Mouse (Mus musculus) hindbrain, postnatal 0 days (tissue): ENCODE measurements around the gene Cela3b. TPM values are rescaled to one million over a fixed set of nuclear protein-coding genes. Genes with fewer than 3 reads are reported as not detected.

Source experiments
- ATAC-seq: fragments of 200-750 bp; cut with Nextera tagmentation; 2 replicates; pipeline ENCODE4 v1.8.0; 2017; ENCODE audit warnings: mild to moderate bottlenecking, moderate TSS enrichment, moderate library complexity
- DNase-seq: peaks from one replicate; pipeline ENCODE4 v3.0.0-alpha.2; 2015; ENCODE audit warnings: low spot score
- H3K27ac ChIP-seq: fragments of 300-500 bp; sonication (generic); 2 replicates; pipeline ENCODE4 v1.5.1; 2014; ENCODE audit warnings: mild to moderate bottlenecking
- H3K27me3 ChIP-seq: fragments of 300-500 bp; sonication (generic); 2 replicates; pipeline ENCODE4 v1.6.1; 2014; ENCODE audit warnings: low read length, mixed read lengths; ENCODE audit not compliant: insufficient read depth
- H3K36me3 ChIP-seq: fragments of 300-500 bp; sonication (generic); 2 replicates; pipeline ENCODE4 v1.6.1; 2014; ENCODE audit warnings: low read length, mixed read lengths; ENCODE audit not compliant: insufficient read depth
- H3K4me1 ChIP-seq: fragments of 300-500 bp; sonication (generic); 2 replicates; pipeline ENCODE4 v1.6.1; 2014; ENCODE audit warnings: antibody characterized with exemption, low read length, mixed read lengths; ENCODE audit not compliant: insufficient read depth
- H3K4me2 ChIP-seq: fragments of 300-500 bp; sonication (generic); 2 replicates; pipeline ENCODE4 v1.6.1; 2014; ENCODE audit warnings: low read depth, mild to moderate bottlenecking, low read length, moderate library complexity, mixed read lengths
- H3K4me3 ChIP-seq: fragments of 300-500 bp; sonication (generic); 2 replicates; pipeline ENCODE4 v1.5.1; 2014; ENCODE audit warnings: low read length
- H3K9ac ChIP-seq: fragments of 300-500 bp; sonication (generic); replicated peaks from 2 replicates; pipeline ENCODE4 v1.6.1; 2014; ENCODE audit warnings: mild to moderate bottlenecking, low read length, moderate library complexity, mixed read lengths
- H3K9me3 ChIP-seq: fragments of 300-500 bp; sonication (generic); 2 replicates; pipeline ENCODE4 v1.6.1; 2016; ENCODE audit warnings: low read length, mixed read lengths
- CTCF ChIP-seq: IDR thresholded peaks from 2 replicates; pipeline ENCODE4 v1.5.1; 2016; ENCODE audit warnings: antibody characterized with exemption, control low read depth, low read depth
- WGBS: fragments of 180-500 bp; shearing (Covaris S2); extraction: QIAGEN DNeasy Blood & Tissue Kit; methylation state at CpG from one replicate; pipeline ENCODE4 v1.1.7; 2014; 5-methylcytosine and 5-hydroxymethylcytosine counted together
- polyA plus RNA-seq: library from polyadenylated mRNA; unstranded; fragments of >200 nt; fragmentation: Nextera tagmentation; extraction: Ambion mirVana; gene quantifications from 2 replicates; pipeline ENCODE4 v1.2.1, GENCODE M21; 2015
- total RNA-seq: library from RNA; depleted of rRNA; stranded (reverse); fragments of >200 nt; gene quantifications from 2 replicates; pipeline ENCODE4 v1.2.3, GENCODE M21; 2014

The Cela3b gene
- total and polyA plus RNA-seq, 2 experiments from 2014 or later, result not detected

DNA sequence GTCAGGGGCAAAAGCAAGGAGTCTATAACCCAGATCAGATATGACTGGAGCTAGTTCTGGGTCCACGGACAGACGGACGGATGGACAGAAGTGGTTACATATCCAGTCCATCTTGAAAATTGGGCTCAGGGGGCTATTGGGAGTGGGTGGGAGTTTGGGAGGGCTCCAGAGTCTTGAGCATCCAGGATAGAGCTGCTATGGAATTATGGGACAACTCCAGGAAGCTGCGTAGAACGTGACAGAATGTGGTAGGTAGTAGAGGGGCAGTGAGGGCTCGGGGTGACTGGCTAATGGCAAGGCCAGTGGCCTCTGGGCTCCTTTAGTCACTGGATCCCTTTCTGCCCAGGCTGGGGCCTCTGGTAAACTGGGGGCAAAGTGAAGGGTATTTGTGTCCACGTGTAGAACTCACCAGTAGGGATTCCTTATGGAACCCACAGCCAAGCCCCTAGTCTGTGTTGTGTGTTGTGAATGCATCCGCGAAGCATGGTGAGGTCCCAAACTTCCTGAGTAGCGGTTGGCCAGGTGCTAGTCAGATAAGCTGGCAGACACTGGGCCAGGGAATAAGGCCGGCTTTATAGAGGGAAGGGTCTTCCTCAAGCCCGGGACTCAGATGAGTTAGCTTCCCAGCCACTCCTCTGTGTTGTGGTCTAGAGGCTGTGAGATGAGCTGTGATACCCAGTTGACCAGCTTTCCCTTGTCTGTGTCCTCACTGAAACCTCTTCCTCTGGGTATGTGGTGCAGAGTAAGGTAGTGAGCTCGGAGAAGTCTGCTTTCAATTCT, 45.1 kb upstream of the Cela3b start:
- Histone ChIP-seq H3K36me3 (no peaks in the 10 kb centered on the region), H3K4me1 (peaks cover 12% of the 10 kb centered on the region; the same call in 1 of the 2 replicates), H3K27me3 (no peaks in the 10 kb centered on the region), H3K9me3 (no peaks in the 10 kb centered on the region), H3K9ac (no peak overlapping the region), H3K4me3 (no peak overlapping the region), H3K4me2 (no peak overlapping the region), H3K27ac (no peak overlapping the region)
- no peak for ATAC-seq
- WGBS, result 87% methylated on average over 13 of the region's 13 CpGs
- TF ChIP-seq CTCF, result no peak
- DNase-seq, result no peak

GRCm38 (mm10) chr4:137474694-137475093, 44.4 kb upstream of the Cela3b start:
- H3K36me3 ChIP-seq, result no peaks in the 10 kb centered on the region
- no peak overlapping the region for H3K9ac ChIP-seq
- H3K9me3 ChIP-seq, result no peaks in the 10 kb centered on the region
- H3K4me3 ChIP-seq, result no peak overlapping the region
- ATAC-seq, result no peak
- no peaks in the 10 kb centered on the region for H3K27me3 ChIP-seq
- H3K4me1 ChIP-seq, result peaks cover 12% of the 10 kb centered on the region
- no peak overlapping the region for H3K4me2 ChIP-seq
- no peak for TF ChIP-seq CTCF
- 93% methylated on average over 7 of the region's 7 CpGs for WGBS
- H3K27ac ChIP-seq, result no peak overlapping the region
- DNase-seq, result no peak

- Histone ChIP-seq H3K4me2 (no peak overlapping the region), H3K27ac (no peak overlapping the region), H3K36me3 (no peaks in the 10 kb centered on the region), H3K9me3 (no peaks in the 10 kb centered on the region), H3K4me1 (peaks cover 18% of the 10 kb centered on the region), H3K9ac (no peak overlapping the region), H3K4me3 (no peak overlapping the region), H3K27me3 (no peaks in the 10 kb centered on the region)
- WGBS, result 77% methylated on average over 18 of the region's 18 CpGs
- DNase-seq (no peak), ATAC-seq (no peak)
- no peak for TF ChIP-seq CTCF
Measured at GRCm38 (mm10) chr4:137473701-137474388, 43.5 kb upstream of the Cela3b start.

- Histone ChIP-seq H3K4me3 (no peak overlapping the region), H3K36me3 (no peaks in the 10 kb centered on the region), H3K9ac (no peak overlapping the region), H3K9me3 (no peaks in the 10 kb centered on the region), H3K27me3 (no peaks in the 10 kb centered on the region), H3K4me2 (no peak overlapping the region), H3K27ac (no peak overlapping the region), H3K4me1 (peaks cover 18% of the 10 kb centered on the region)
- 92% methylated on average over 8 of the region's 8 CpGs for WGBS
- DNase-seq (no peak), ATAC-seq (no peak)
- no peak for TF ChIP-seq CTCF
Measured at GRCm38 (mm10) chr4:137473240-137473639, 42.9 kb upstream of the Cela3b start.

- H3K4me1 ChIP-seq, result peaks cover 12% of the 10 kb centered on the region
- no peaks in the 10 kb centered on the region for H3K27me3 ChIP-seq
- H3K9me3 ChIP-seq, result no peaks in the 10 kb centered on the region
- H3K4me2 ChIP-seq, result no peak overlapping the region
- H3K27ac ChIP-seq, result no peak overlapping the region
- H3K9ac ChIP-seq, result no peak overlapping the region
- TF ChIP-seq CTCF, result no peak
- DNase-seq (no peak), ATAC-seq (no peak)
- no peak overlapping the region for H3K4me3 ChIP-seq
- H3K36me3 ChIP-seq, result no peaks in the 10 kb centered on the region
- WGBS, result 73% methylated on average over 8 of the region's 8 CpGs
Measured at GRCm38 (mm10) chr4:137471326-137471725, 41.0 kb upstream of the Cela3b start.

DNA sequence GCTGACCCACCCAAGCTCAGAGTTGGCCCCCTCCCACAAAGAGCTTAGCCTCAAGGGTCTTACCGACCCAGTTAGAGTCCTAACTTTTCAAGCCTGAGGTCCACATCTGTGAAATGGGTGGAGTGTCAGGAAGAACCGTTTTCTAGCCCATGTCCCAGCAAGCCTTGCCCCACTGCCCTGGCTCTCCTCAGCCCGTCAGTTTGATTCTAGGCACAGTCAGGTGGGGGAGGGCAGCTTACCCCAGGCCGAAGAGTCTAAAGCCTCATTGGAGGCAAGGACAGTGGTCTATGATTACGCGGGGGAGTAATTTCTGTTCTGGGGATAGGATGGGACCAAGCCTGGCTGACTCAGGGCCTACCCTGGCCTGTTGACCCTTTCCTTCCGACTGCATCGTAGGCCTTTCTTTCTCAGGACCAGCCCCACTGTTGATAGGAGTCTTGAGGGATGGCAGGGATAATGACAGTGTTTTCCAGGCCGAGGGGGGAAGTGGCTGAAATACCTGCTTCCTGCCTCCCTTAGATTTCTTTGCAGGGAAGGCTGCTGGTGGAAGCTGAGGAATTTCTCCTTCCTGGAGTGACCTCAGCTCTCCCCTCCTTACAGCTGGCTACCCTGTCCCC, 40.5 kb upstream of the Cela3b start:
- Histone ChIP-seq H3K4me3 (no peak overlapping the region), H3K9me3 (no peaks in the 10 kb centered on the region), H3K36me3 (no peaks in the 10 kb centered on the region), H3K9ac (no peak overlapping the region), H3K4me1 (peaks cover 10% of the 10 kb centered on the region), H3K4me2 (peak overlapping the region; percentile 99; the same call in 1 of the 2 replicates), H3K27ac (no peak overlapping the region), H3K27me3 (no peaks in the 10 kb centered on the region)
- WGBS, result 78% methylated on average over 9 of the region's 9 CpGs
- DNase-seq (no peak), ATAC-seq (no peak)
- TF ChIP-seq CTCF, result no peak
